Mouse (Mus musculus) forebrain, embryonic 16.5 days (tissue): ENCODE results near the gene Rundc1. TPM values are rescaled to one million over a fixed set of nuclear protein-coding genes. Genes with fewer than 3 reads are reported as not detected.
"Not testable (repeated sequence)": the region's sequence is repeated elsewhere in the genome, so short reads cannot be mapped to it uniquely, and the experiment has no call there.

Experiments used
- ATAC-seq: fragments of 200-750 bp; cut with Nextera tagmentation; 2 replicates; pipeline ENCODE4 v1.8.0; 2017; ENCODE audit warnings: mild to moderate bottlenecking, moderate library complexity
- H3K27ac ChIP-seq: fragments of 300-500 bp; sonication (generic); 2 replicates; pipeline ENCODE4 v1.5.1; 2014; ENCODE audit warnings: low read length, control low read depth
- H3K27me3 ChIP-seq: fragments of 300-500 bp; sonication (generic); replicated peaks from 2 replicates; pipeline ENCODE4 v1.6.1; 2014; ENCODE audit warnings: low read length; ENCODE audit not compliant: control insufficient read depth, insufficient read depth
- H3K36me3 ChIP-seq: fragments of 300-500 bp; sonication (generic); 2 replicates; pipeline ENCODE4 v1.6.1; 2014; ENCODE audit not compliant: control insufficient read depth, insufficient read depth
- H3K4me1 ChIP-seq: fragments of 300-500 bp; sonication (generic); replicated peaks from 2 replicates; pipeline ENCODE4 v1.6.1; 2014; ENCODE audit warnings: low read length; ENCODE audit not compliant: control insufficient read depth, insufficient read depth
- H3K4me2 ChIP-seq: fragments of 300-500 bp; sonication (generic); 2 replicates; pipeline ENCODE4 v1.6.1; 2014; ENCODE audit warnings: mild to moderate bottlenecking, low read length, control low read depth
- H3K4me3 ChIP-seq: fragments of 300-500 bp; sonication (generic); replicated peaks from 2 replicates; pipeline ENCODE4 v1.5.1; 2014; ENCODE audit warnings: mild to moderate bottlenecking, low read length, control low read depth
- H3K9ac ChIP-seq: fragments of 300-500 bp; sonication (generic); replicated peaks from 2 replicates; pipeline ENCODE4 v1.6.1; 2014; ENCODE audit warnings: low read depth, low read length, control low read depth
- H3K9me3 ChIP-seq: fragments of 300-500 bp; sonication (generic); 2 replicates; pipeline ENCODE4 v1.6.1; 2016; ENCODE audit warnings: low read length; ENCODE audit not compliant: control insufficient read depth
- WGBS: fragments of 180-500 bp; shearing (Covaris S2); extraction: QIAGEN DNeasy Blood & Tissue Kit; methylation state at CpG from one replicate; pipeline ENCODE4 v1.1.7; 2014; 5-methylcytosine and 5-hydroxymethylcytosine counted together
- polyA plus RNA-seq: library from polyadenylated mRNA; unstranded; fragments of >200 nt; fragmentation: Nextera tagmentation; extraction: Ambion mirVana; gene quantifications from 2 replicates; pipeline ENCODE4 v1.2.1, GENCODE M21; 2015

Gene Rundc1
- polyA plus RNA-seq, 1 experiment from 2014 or later = 32.5 TPM

DNA sequence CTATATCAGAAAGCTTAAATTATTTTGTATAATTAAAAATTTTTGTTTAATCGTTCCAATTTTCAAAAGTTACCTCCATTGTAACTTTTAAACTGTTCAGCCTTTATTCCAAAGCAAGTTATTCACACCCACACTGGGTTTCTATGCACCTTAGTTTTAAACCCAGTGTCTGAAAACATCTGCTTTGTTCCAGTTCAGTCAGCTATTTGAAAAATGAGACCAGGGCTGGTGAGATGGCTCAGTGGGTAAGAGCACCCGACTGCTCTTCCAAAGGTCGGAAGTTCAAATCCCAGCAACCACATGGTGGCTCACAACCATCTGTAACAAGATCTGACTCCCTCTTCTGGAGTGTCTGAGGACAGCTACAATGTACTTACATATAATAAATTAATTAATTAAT lies 13.1 kb downstream of the Rundc1 start:
- not testable (repeated sequence) for H3K36me3 ChIP-seq, H3K4me1 ChIP-seq, ATAC-seq, H3K9ac ChIP-seq, H3K9me3 ChIP-seq, H3K4me3 ChIP-seq, H3K27me3 ChIP-seq, H3K27ac ChIP-seq, H3K4me2 ChIP-seq
- WGBS = 66% methylated on average over 3 of the region's 3 CpGs

DNA sequence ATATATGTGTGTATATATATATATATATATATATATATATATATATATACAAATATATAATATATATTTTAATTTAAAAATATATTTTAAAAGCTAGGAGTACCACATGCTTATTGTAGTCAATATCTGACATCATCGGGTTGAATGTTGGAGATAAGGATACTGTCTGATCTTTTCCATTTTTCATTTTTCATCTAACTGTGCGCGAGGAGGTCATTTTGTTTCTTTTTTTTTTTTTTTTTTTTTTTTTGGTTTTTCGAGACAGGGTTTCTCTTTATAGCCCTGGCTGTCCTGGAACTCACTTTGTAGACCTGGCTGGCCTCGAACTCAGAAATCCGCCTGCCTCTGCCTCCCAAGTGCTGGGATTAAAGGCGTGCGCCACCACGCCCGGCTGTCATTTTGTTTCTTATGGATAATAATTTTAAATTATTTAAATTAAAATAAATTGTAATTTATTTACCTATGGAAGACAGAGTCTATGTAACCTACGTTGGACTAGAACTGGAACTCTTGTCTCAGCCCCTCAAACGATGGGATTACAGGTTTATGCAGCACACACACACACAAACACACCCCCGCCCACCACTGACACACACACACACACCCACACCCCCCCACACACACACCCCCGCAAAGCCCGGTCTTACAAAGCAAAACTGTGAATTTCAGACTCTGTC lies 16.7 kb downstream of the Rundc1 start:
- H3K27me3 ChIP-seq, H3K9ac ChIP-seq, H3K9me3 ChIP-seq, ATAC-seq, H3K36me3 ChIP-seq, H3K27ac ChIP-seq: not testable (repeated sequence)
- H3K4me1 ChIP-seq = peaks cover 12% of the 10 kb centered on the region
- peak overlapping the region; percentile 27 for H3K4me3 ChIP-seq
- 35% methylated on average over 14 of the region's 15 CpGs for WGBS
- H3K4me2 ChIP-seq = peak overlapping the region; percentile 32

DNA sequence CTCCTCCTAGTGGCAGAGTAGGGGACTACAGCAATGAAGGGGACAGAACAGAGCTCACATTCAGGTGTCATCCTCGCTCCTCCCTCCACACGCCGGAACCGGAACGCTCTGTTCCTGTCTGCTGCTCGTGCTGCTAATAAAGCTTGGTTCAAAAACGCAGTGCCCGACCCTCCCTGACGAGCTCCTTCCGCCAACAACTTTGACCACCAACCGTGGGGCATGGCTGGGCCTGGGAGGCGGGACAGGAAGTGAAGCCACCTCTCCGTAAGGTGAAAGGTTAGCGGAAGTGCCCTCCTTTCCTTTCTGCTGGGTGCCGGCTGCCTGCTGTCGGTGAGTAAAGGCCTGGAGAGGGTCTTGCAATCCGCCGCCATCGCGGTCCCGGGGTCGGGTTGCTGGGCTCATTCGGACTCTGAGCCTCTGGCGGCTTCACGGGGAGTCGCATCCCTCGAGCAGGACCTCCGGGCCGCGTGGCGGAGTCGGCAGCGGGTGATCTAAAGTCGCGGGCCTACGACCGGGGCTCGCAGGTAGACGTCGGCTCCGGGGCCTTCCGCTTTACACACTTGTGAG lies 17.3 kb downstream of the Rundc1 start, which contains the start of gene Rpl27:
Rpl27 (plus strand) TSS at position 172 of the 567 bp plus-strand sequence.
- no peaks in the 10 kb centered on the region for H3K27me3 ChIP-seq
- H3K27ac ChIP-seq = peak within 1 kb of the TSS; percentile 79
- peaks cover 12% of the 10 kb centered on the region for H3K4me1 ChIP-seq
- peak within 1 kb of the TSS; percentile 88 for H3K4me3 ChIP-seq
- no peaks in the 10 kb centered on the region for H3K9me3 ChIP-seq
- peak within 1 kb of the TSS; percentile 92 for H3K9ac ChIP-seq
- peaks cover 10% of the 10 kb centered on the region; the same call in 1 of the 2 replicates for H3K36me3 ChIP-seq
- H3K4me2 ChIP-seq = peak within 1 kb of the TSS; percentile 98
- ATAC-seq = peak; percentile 99
- WGBS = under 1% methylated on average over 42 of the region's 42 CpGs

DNA sequence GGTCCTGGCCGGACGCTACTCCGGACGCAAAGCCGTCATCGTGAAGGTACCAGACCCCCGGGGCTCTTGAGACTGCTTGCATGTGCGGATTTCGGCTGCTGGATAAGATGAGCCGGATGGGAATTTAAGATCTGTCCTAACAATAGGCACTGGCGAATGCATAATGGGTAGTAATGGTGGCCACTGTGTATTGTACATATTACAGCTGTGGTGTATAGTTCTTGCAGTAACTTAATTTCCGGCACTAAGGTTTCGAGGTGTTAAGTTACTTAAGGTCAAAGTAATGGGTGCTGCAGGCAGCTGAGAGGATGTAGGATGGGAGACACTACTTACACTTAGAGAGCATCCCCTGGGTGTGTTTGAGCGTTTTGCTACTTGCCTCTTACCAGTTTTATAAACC lies 17.9 kb downstream of the Rundc1 start:
- peak overlapping the region; percentile 98 for H3K4me2 ChIP-seq
- peaks cover 10% of the 10 kb centered on the region; the same call in 1 of the 2 replicates for H3K36me3 ChIP-seq
- peak overlapping the region; percentile 79 for H3K27ac ChIP-seq
- no peak for ATAC-seq
- H3K27me3 ChIP-seq = no peaks in the 10 kb centered on the region
- no peaks in the 10 kb centered on the region for H3K9me3 ChIP-seq
- H3K4me3 ChIP-seq = peak overlapping the region; percentile 88
- under 1% methylated on average over 14 of the region's 14 CpGs for WGBS
- H3K9ac ChIP-seq = peak overlapping the region; percentile 92
- peaks cover 12% of the 10 kb centered on the region for H3K4me1 ChIP-seq

DNA sequence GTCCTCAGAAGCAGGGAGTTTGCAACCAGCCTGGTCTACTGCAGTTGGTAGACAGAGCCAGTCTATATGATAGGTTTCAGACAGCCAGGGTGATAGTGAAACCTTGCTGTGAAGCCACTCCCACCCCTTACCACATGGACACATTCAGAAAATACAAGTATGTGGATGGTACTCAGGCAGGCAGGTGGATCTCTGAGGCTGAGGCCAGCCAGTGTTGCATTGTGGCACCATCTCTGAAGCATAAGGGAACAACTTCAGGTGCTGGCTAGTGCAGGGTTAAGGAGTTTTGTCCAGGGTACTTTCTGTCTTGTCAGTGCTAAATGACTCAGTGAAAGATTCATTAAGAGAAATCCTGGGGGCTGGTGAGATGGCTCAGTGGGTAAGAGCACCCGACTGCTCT lies 21.4 kb downstream of the Rundc1 start:
- Histone ChIP-seq H3K27me3 (no peaks in the 10 kb centered on the region), H3K9me3 (no peaks in the 10 kb centered on the region), H3K4me1 (peaks cover 12% of the 10 kb centered on the region), H3K27ac (no peak overlapping the region), H3K9ac (no peak overlapping the region), H3K4me2 (no peak overlapping the region), H3K36me3 (peaks cover 10% of the 10 kb centered on the region; the same call in 1 of the 2 replicates), H3K4me3 (no peak overlapping the region)
- ATAC-seq = no peak
- 93% methylated on average over 1 of the region's 1 CpGs for WGBS

DNA sequence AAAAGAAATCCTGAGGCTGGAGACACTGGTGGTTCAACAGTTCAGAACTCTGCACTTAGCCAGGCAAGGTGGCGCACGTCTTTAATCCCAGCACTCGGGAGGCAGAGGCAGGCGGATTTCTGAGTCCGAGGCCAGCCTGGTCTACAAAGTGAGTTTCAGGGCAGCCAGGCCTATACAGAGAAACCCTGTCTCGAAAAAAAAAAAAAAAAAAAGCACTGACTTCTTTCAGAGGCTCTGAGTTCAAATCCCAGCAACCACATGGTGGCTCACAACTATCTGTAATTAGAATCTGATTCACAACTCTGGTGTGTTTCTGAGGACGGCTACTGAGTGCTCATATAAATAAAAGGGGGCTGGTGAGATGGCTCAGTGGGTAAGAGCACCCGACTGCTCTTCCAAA lies 22.0 kb downstream of the Rundc1 start:
- not testable (repeated sequence) for H3K9me3 ChIP-seq, H3K4me3 ChIP-seq, H3K4me2 ChIP-seq, H3K9ac ChIP-seq, H3K27ac ChIP-seq, ATAC-seq, H3K36me3 ChIP-seq, H3K27me3 ChIP-seq
- 91% methylated on average over 8 of the region's 8 CpGs for WGBS
- H3K4me1 ChIP-seq = peaks cover 12% of the 10 kb centered on the region

DNA sequence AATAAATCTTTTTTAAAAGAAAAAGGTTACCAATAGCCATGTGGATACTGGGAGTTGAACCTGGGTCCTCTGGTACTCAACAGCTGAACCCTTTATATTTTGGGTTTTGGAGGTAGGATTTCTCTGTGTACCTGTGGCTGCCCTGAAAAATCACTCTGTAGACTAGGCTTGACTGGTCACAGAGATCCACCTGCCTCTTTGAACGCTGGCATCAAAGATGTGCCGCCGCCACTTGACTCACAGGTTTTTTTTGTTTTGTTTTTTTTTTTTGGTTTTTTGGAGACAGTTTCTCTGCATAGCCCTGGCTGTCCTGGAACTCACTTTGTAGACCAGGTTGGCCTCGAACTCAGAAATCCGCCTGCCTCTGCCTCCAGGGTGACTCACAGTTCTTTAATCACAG lies 22.9 kb downstream of the Rundc1 start:
- no peak overlapping the region for H3K4me3 ChIP-seq
- H3K4me1 ChIP-seq = peaks cover 12% of the 10 kb centered on the region
- H3K9me3 ChIP-seq = no peaks in the 10 kb centered on the region
- H3K36me3 ChIP-seq = peaks cover 10% of the 10 kb centered on the region; the same call in 1 of the 2 replicates
- 93% methylated on average over 5 of the region's 5 CpGs for WGBS
- no peaks in the 10 kb centered on the region for H3K27me3 ChIP-seq
- no peak overlapping the region for H3K27ac ChIP-seq
- no peak for ATAC-seq
- H3K9ac ChIP-seq = no peak overlapping the region
- no peak overlapping the region for H3K4me2 ChIP-seq

DNA sequence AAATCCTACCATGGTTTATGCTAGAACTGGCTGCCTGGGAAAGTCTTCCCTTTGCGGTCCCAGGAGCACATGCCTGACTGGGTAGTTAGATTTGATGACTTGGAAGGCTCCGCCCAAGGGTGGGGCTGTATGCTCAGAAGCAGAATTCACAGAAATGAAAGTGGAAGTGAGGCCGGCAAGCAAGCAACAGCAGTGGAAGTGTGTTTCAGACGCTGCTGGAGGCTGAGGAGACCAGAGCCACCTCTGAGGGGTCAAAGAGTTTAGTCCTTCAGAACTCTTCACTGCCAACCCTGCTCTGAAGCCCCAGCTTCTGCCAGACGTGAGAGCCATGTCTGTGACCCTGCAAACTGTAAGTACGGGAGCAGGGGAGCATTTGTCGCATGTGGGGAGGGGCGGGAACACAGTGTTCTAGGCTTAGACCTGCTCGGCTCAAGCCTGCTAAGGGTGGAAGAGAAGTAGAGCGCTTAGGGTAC lies 23.4 kb downstream of the Rundc1 start, which contains the start of gene Ifi35:
Ifi35 (plus strand) TSS at position 134 of the 473 bp plus-strand sequence.
- no peak within 1 kb of the TSS for H3K4me2 ChIP-seq

DNA sequence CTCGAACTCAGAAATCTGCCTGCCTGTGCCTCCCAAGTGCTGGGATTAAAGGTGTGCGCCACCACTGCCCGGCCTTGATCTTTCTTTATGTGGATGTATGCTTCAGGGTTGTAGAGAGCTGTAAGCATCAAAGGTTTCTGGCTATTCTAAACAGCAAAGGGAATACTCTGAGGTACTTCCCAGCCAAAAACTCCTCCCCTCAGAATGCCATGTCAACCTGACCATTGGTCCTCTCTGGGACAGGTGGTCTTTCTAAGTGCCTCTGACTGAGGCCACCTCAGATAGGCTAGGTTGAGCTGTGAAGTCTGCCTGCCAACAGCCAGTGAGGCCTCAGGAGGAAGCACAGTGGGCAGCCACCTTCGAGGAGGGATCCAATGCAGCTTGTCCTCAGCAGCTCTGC lies 24.0 kb downstream of the Rundc1 start:
- Histone ChIP-seq H3K9me3 (no peaks in the 10 kb centered on the region), H3K36me3 (peaks cover 7% of the 10 kb centered on the region; the same call in 1 of the 2 replicates), H3K4me3 (no peak overlapping the region), H3K4me1 (0 out of 2 replicates have a peak, but pooled peaks cover 1% of the 10 kb centered on the region), H3K9ac (no peak overlapping the region), H3K27me3 (no peaks in the 10 kb centered on the region), H3K27ac (no peak overlapping the region), H3K4me2 (no peak overlapping the region)
- no peak for ATAC-seq
- whole genome bisulfite sequencing = 82% methylated on average over 4 of the region's 4 CpGs

More for the DNA sequence above, 23.4 kb downstream of the Rundc1 start, which contains the start of gene Ifi35:
- Histone ChIP-seq H3K27me3 (no peaks in the 10 kb centered on the region), H3K27ac (no peak within 1 kb of the TSS), H3K4me3 (no peak within 1 kb of the TSS), H3K4me1 (peaks cover 7% of the 10 kb centered on the region), H3K9ac (no peak within 1 kb of the TSS; the same call in 1 of the 2 replicates), H3K36me3 (peaks cover 10% of the 10 kb centered on the region; the same call in 1 of the 2 replicates), H3K9me3 (no peaks in the 10 kb centered on the region)
- ATAC-seq = no peak
- 40% methylated on average over 10 of the region's 10 CpGs for WGBS
